Mouse (Mus musculus): ENCODE data around the gene Rspry1. TPM values are rescaled to one million over a fixed set of nuclear protein-coding genes. Genes with fewer than 3 reads are reported as not detected.
A peak's percentile ranks its signal among the peaks of the same experiment; 100 is the strongest.

Rspry1 gene
- polyA plus RNA-seq, 2 experiments, result 6.2 to 15.8 TPM

GRCm38 (mm10) chr8:94649496-94649895 lies 47.8 kb downstream of the Rspry1 start:
- H3K9me3 ChIP-seq (ENCODE audit: control insufficient read depth, low read length), result no peaks in the 10 kb centered on the region
- no peak overlapping the region for H3K4me2 ChIP-seq (ENCODE audit: low read depth)
- H3K4me3 ChIP-seq (ENCODE audit: insufficient read depth in 1 of 2, low read depth in 2 of 2, low read length in 2 of 2), result no peak overlapping the region
- DNase-seq (ENCODE audit: low read depth in 3 of 3, low spot score in 3 of 3) (no peak), ATAC-seq (ENCODE audit: insufficient read depth) (no peak)
- peaks cover 0 to 2% of the 10 kb centered on the region in 2 experiments; a peak in 1 of 4 replicates for H3K4me1 ChIP-seq (replicated peaks; ENCODE audit: control insufficient read depth in 2 of 2, insufficient read depth in 2 of 2, low read length in 1 of 2)
- H3K27me3 ChIP-seq (ENCODE audit: control insufficient read depth, insufficient read depth, low read length), result no peaks in the 10 kb centered on the region
- no peak for TF ChIP-seq CTCF (IDR thresholded peaks at IDR 0.05; ENCODE audit: low read depth)
- no peak for TF ChIP-seq EP300 (IDR thresholded peaks at IDR 0.05; ENCODE audit: low read depth)
- no peak overlapping the region for H3K9ac ChIP-seq (replicated peaks)
- no peak overlapping the region for H3K27ac ChIP-seq
- WGBS (ENCODE audit: insufficient replicate concordance), result 26% methylated on average over 3 of the region's 3 CpGs
- H3K36me3 ChIP-seq (replicated peaks; ENCODE audit: control insufficient read depth, insufficient read depth, low read depth), result peaks cover 15% of the 10 kb centered on the region

GRCm38 (mm10) chr8:94652951-94653350 lies 51.2 kb downstream of the Rspry1 start:
- H3K4me1 ChIP-seq (replicated peaks; ENCODE audit: control insufficient read depth in 2 of 2, insufficient read depth in 2 of 2, low read length in 1 of 2), result peaks cover 4 to 9% of the 10 kb centered on the region in 2 experiments; a peak in 3 of 4 replicates
- no peak for TF ChIP-seq CTCF (IDR thresholded peaks at IDR 0.05; ENCODE audit: low read depth)
- TF ChIP-seq EP300 (IDR thresholded peaks at IDR 0.05; ENCODE audit: low read depth), result no peak
- H3K9me3 ChIP-seq (ENCODE audit: control insufficient read depth, low read length), result no peaks in the 10 kb centered on the region
- no peak overlapping the region for H3K9ac ChIP-seq (replicated peaks)
- H3K4me2 ChIP-seq (ENCODE audit: low read depth), result no peak overlapping the region
- no peaks in the 10 kb centered on the region for H3K27me3 ChIP-seq (ENCODE audit: control insufficient read depth, insufficient read depth, low read length)
- peaks cover 8% of the 10 kb centered on the region for H3K36me3 ChIP-seq (replicated peaks; ENCODE audit: control insufficient read depth, insufficient read depth, low read depth)
- ATAC-seq (ENCODE audit: insufficient read depth) (no peak), DNase-seq (ENCODE audit: low read depth in 3 of 3, low spot score in 3 of 3) (no peak)
- WGBS (ENCODE audit: insufficient replicate concordance), result 71% methylated on average over 3 of the region's 3 CpGs
- H3K4me3 ChIP-seq (ENCODE audit: insufficient read depth in 1 of 2, low read depth in 2 of 2, low read length in 2 of 2), result no peak overlapping the region
- H3K27ac ChIP-seq, result no peak overlapping the region

DNA sequence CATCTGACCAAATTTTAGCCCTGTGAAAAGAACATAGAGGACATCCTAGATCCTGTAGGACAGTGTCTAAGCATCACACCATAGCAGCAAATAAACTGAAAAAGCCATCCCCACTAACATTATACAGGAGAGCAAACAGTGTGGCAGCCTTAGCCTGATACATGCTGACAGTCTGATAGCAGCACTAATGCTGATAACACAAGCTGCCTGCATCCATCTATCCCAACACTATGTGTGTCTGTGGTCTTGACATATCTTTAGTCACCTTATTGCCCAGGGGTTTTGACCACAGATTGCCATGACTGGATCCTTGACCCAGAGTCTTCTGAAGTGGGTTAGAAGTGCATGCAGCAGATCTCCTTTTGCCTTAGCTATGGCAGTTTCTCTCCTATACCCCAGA lies 53.3 kb downstream of the Rspry1 start:
- H3K27ac ChIP-seq, result 0 out of 2 replicates have a peak overlapping the region, but pooled peaks have one; percentile 20
- H3K4me1 ChIP-seq (replicated peaks; ENCODE audit: control insufficient read depth in 2 of 2, insufficient read depth in 2 of 2, low read length in 1 of 2), result peaks cover 4 to 7% of the 10 kb centered on the region in 2 experiments; a peak in 3 of 4 replicates
- TF ChIP-seq CTCF (IDR thresholded peaks at IDR 0.05; ENCODE audit: low read depth), result no peak
- TF ChIP-seq EP300 (IDR thresholded peaks at IDR 0.05; ENCODE audit: low read depth), result peak; percentile 75
- H3K4me2 ChIP-seq (ENCODE audit: low read depth), result no peak overlapping the region
- peak; percentile 85 for ATAC-seq (ENCODE audit: insufficient read depth)
- peak in 1 of 3 experiments; percentile 9 for DNase-seq (ENCODE audit: low read depth in 3 of 3, low spot score in 3 of 3)
- no peaks in the 10 kb centered on the region for H3K9me3 ChIP-seq (ENCODE audit: control insufficient read depth, low read length)
- H3K36me3 ChIP-seq (replicated peaks; ENCODE audit: control insufficient read depth, insufficient read depth, low read depth), result peaks cover 12% of the 10 kb centered on the region
- H3K9ac ChIP-seq (replicated peaks), result no peak overlapping the region
- no peaks in the 10 kb centered on the region for H3K27me3 ChIP-seq (ENCODE audit: control insufficient read depth, insufficient read depth, low read length)
- no peak overlapping the region for H3K4me3 ChIP-seq (ENCODE audit: insufficient read depth in 1 of 2, low read depth in 2 of 2, low read length in 2 of 2)

DNA sequence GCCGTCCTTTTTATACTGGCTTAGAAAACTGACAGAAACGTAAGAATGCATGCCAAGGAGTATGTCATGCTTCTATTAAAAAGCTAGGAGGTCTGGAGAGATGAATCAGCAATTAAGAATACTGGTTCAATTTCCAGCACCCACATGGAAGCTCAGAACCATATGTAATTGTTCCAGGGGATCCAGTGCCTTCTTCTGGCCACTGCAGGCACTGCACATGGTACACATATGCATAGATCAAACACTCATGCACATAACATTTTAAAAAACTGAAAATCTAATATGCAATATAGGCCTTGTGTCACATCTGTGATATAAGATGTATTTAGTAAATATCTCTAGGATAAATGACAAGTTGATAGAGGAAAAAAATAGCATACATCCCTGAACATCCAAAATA lies 56.3 kb downstream of the Rspry1 start:
- H3K4me1 ChIP-seq (replicated peaks; ENCODE audit: control insufficient read depth in 2 of 2, insufficient read depth in 2 of 2, low read length in 1 of 2), result peaks cover 4 to 7% of the 10 kb centered on the region in 2 experiments; a peak in 3 of 4 replicates
- H3K4me2 ChIP-seq (ENCODE audit: low read depth), result no peak overlapping the region
- WGBS (ENCODE audit: insufficient replicate concordance), result 73% methylated on average over 2 of the region's 2 CpGs
- no peaks in the 10 kb centered on the region for H3K9me3 ChIP-seq (ENCODE audit: control insufficient read depth, low read length)
- H3K36me3 ChIP-seq (replicated peaks; ENCODE audit: control insufficient read depth, insufficient read depth, low read depth), result peaks cover 5% of the 10 kb centered on the region; the same call in 1 of the 2 replicates
- no peak for DNase-seq (ENCODE audit: low read depth in 3 of 3, low spot score in 3 of 3)
- no peak for ATAC-seq (ENCODE audit: insufficient read depth)
- no peak overlapping the region for H3K4me3 ChIP-seq (ENCODE audit: insufficient read depth in 1 of 2, low read depth in 2 of 2, low read length in 2 of 2)
- H3K27ac ChIP-seq, result no peak overlapping the region
- no peak overlapping the region for H3K9ac ChIP-seq (replicated peaks)
- H3K27me3 ChIP-seq (ENCODE audit: control insufficient read depth, insufficient read depth, low read length), result no peaks in the 10 kb centered on the region
- peak; percentile 39; the same call in 1 of the 2 replicates for TF ChIP-seq CTCF (IDR thresholded peaks at IDR 0.05; ENCODE audit: low read depth)
- TF ChIP-seq EP300 (IDR thresholded peaks at IDR 0.05; ENCODE audit: low read depth), result no peak

- Histone ChIP-seq H3K9me3 (ENCODE audit: control insufficient read depth, low read length) (no peaks in the 10 kb centered on the region), H3K9ac (replicated peaks) (no peak overlapping the region), H3K4me2 (ENCODE audit: low read depth) (no peak overlapping the region), H3K27me3 (ENCODE audit: control insufficient read depth, insufficient read depth, low read length) (no peaks in the 10 kb centered on the region), H3K36me3 (replicated peaks; ENCODE audit: control insufficient read depth, insufficient read depth, low read depth) (peaks cover 5% of the 10 kb centered on the region; the same call in 1 of the 2 replicates), H3K4me3 (ENCODE audit: insufficient read depth in 1 of 2, low read depth in 2 of 2, low read length in 2 of 2) (no peak overlapping the region), H3K4me1 (replicated peaks; ENCODE audit: control insufficient read depth in 2 of 2, insufficient read depth in 2 of 2, low read length in 1 of 2) (no peaks in the 10 kb centered on the region; a peak in 1 of 4 replicates), H3K27ac (no peak overlapping the region)
- WGBS (ENCODE audit: insufficient replicate concordance), result 69% methylated on average over 4 of the region's 4 CpGs
- no peak for ATAC-seq (ENCODE audit: insufficient read depth)
- TF ChIP-seq CTCF (IDR thresholded peaks at IDR 0.05; ENCODE audit: low read depth), result no peak
- no peak for TF ChIP-seq EP300 (IDR thresholded peaks at IDR 0.05; ENCODE audit: low read depth)
- no peak for DNase-seq (ENCODE audit: low read depth in 3 of 3, low spot score in 3 of 3)
Observed at GRCm38 (mm10) chr8:94660418-94660817, 58.7 kb downstream of the Rspry1 start.

Data from liver, embryonic 14.5 days (tissue).